Mouse (Mus musculus) cerebellum, adult 18-20 months (tissue): ENCODE data around the gene Heatr4.

ENCODE experiments used
- DNase-seq, 2 experiments: peaks; one replicate each; pipeline ENCODE4 v3.0.0; 2021

The Heatr4 gene

GRCm38 (mm10) chr12:83927747-83928146 lies 56.9 kb downstream of the Heatr4 start:
- no peak for DNase-seq

DNA sequence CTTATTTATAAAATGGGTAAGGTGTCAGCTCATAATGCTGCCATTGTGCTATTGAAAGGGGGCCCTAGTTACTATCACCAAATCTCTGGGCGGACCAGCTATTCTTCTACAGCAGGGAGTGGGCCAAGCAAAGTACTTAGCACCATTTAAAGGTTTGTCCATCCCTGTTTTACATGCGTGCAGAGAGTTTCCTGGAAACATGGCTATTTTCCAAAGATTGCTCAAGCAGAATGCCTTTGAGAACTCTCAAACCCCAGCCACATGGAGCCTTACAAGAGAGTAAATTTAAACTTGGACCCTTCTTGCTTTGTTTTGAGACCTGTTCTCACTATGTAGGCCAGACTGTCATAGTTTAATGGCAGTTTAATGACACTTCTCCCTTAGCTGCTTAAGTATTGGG lies 58.6 kb downstream of the Heatr4 start:
- no peak for DNase-seq

GRCm38 (mm10) chr12:83925160-83925703 lies 59.4 kb downstream of the Heatr4 start:
- DNase-seq = no peak

- DNase-seq = no peak
These were observed 60.3 kb downstream of the Heatr4 start for GRCm38 (mm10) chr12:83924332-83924731.

GRCm38 (mm10) chr12:83923486-83923859 lies 61.2 kb downstream of the Heatr4 start:
- no peak for DNase-seq

GRCm38 (mm10) chr12:83922724-83923485 lies 61.7 kb downstream of the Heatr4 start:
- no peak for DNase-seq

DNA sequence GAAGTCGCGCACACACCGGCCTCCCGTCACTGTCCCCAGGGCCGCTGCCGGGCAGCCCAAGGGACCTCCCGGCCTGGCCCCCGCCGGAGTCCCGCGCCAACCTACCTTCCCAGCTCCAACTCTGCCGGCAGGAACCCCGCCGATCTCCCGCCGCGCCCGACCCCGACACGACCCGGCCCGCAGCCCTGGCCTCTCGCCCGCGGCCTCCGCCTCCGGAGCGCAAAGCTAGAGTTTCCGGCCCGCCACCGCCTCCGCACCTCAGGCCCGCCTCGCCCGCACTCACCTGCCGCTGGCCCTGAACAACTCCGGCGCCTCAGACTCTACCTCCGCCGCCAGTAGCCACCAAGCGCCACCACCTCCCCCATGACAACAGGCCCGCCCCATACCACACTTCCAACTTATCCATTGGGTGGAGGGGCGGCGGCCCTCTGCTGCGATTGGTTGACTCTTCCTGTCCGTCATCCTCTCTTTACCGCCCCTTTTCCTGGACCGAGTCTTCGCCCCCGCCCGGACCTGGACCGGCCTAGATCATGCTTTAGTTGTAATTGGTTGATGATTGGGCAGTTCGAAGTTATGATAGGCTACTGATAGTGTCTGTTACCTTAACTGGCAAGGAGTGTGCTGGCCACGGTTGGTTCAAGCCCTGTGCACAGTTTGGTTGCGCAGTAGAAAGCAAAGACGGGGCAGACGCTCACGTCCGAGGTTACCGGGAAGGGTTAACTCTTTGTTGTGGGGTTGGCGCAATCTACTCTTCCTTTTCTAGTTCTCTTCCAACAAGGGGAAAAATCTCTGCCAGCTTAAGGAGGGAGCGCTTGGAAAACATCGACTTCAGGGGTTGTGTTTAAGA lies 62.9 kb downstream of the Heatr4 start, which contains the start of gene Numb:
Gene Numb (minus strand): TSS at position 400 of the 847 bp plus-strand sequence.
- DNase-seq = peak; percentile 98 to 99

DNA sequence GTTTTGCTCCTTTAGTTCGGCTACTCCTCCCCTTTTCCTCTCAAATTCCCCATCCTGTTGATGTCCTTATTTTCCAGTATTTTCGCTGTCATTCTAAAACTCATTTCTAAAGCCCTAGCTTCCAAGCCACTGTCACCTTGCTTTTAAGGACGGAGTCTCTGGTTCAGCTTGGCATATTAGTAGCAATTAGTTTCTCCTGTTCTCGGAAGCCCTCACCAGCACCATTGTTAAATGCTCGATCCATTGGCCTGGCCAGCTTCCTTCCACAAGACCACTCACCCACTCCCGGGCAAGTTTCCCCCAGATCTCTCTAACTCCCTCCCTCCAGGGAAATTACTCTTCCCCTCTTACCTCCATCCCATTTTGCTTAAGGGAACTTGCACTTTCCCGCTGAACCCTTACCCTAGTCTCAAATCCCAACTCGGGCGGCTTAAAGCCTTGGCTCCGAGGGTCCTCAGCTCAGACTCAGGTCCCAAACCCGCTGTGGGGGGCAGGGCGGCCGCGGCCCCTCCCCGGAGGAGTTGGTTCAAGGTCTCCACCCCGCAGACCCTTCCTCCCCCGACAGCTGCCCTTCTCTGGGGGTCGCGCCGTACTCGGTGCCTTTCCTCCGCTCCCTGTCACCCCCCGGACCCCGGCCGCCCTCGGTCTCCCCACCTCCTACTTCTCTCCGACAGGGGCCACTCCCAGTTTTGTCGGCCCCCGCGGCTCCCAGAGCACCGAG lies 63.8 kb downstream of the Heatr4 start:
- DNase-seq = peak; percentile 45 to 53

DNA sequence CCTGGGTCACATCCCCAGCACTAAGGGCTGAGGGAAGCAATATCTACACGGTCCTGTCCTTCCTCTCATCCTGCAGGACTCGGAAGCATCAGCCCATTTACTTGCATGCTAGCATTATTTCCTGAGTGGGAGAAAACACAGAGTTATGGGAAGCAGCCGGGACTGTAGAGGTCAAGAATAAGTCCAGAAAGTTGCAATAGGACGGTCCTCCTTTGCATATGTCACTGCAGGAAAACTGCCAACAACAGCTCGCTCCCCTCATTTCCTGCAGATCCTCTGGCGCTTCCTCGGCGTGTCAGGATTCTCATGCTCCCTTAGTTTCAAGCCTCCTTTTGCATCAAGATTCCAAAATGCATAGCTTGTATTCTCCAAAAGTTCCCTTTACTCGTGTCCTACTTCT lies 67.8 kb downstream of the Heatr4 start:
- peak; percentile 42 to 65 for DNase-seq

DNA sequence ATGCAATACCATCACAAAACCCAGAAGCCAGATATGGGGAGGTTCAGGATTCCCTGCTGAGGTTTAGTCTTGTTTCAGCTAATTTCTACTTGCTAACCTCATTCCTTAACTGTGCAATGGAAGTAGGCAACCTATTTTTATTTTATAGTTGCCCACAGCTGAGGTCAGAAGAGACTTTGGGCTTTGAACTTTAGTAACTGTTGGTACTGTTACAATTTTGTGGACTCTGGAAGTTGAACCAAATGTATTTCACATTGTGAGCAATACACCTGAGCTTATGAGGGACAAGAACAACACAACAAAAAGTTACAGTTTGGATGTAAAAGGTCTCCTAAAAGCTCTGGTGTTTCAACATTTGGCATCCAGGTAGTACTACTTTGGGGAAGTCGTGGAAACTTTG lies 69.9 kb downstream of the Heatr4 start:
- no peak for DNase-seq

- peak; percentile 69 to 77 for DNase-seq
These were observed 70.4 kb downstream of the Heatr4 start for GRCm38 (mm10) chr12:83914202-83914740.

DNA sequence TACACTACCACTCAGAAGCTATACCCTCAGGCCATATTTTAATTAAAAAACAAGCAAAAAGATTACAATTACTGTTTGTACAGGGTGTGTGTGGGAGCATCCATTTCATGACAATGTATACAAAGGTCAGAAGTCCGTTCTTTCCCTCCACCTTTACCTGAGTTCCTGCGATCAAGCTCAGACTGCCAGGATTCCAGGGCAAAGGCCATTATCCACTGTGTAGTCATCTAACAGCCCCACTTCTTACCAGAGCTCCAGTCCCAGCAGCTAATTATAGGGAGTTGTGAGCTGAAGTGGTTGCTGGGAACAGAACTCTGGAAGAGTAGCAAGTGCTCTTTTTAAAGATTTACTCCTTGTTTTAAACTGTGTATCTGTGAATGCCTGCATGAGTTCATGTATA lies 74.2 kb downstream of the Heatr4 start:
- no peak for DNase-seq
